Mouse (Mus musculus): ENCODE results near the gene Grb10.

Gene Grb10

DNA sequence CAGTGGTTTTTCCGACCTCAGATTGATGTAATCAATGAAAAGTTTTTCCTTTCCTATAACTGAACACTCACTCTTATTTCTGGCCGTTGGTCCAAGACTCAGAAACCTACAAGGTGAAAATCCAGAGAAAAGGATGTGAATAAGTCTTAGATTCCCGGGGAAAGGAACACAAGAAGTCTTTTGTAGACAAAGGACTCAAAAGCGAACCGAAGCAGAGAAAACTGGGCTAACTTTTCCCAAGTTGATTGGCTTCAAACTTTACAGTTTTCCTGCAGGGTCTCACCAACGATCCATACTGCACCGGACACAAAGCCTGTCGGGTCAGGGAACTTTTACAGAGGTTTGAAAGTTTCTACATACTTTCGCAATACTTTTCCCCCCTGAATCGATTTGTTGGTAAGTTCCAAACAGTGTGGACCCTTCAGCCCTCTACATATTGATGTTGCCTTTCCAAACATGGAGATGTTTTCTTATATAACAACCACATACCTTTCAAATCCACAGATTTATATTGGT is at the start of gene Grb10:
Gene Grb10, minus strand, starts transcription at position 214 of the 516 bp plus-strand sequence.
- in situ Hi-C loops (cut with MseI, MboI), result loop anchor here in 1 of 2 experiments (25.0 kb wide), 1 partner anchor 249 kb away; no protein-coding TSS in a partner anchor

DNA sequence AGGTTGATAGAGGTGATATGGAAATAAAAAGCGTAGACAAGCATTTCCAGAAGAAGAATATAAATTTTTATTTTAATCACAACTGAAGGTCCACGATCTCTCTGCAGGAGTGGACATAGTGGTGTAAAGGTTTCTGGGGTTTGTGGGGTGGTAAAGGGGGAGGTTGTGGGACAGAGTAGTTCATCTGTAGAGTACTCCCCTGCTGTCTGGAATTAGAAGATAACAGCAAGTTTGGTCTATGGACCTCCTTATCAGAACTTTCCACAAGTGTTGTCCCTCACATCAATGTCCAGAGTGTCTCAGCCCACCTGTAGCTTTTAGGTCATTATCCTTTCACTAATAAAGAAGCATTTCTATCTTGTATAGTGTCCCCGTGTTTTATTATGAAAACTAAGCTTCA is 43.2 kb upstream of the Grb10 start:
- in situ Hi-C loops (cut with MseI, MboI), result no loop called here

DNA sequence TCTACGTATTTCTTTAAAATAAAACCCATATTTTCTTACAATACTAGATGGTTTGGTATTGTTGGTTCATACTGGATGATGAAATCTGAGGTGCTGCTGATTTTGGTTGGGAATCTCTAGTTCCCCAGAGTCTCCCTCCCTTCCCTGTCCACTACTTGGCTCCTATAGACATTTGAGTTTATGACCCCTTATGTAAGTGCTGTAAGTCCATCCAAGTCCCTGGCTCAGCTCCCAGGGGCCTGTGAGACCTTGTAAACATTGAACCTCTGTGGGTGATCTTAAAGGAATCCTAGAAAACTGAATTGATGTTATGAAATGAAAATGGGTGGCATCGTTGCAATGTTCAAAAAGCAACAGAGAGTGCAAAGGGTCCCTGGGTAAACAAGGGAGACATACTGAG is 40.7 kb upstream of the Grb10 start:
- in situ Hi-C loops (cut with MseI, MboI), result no loop called here

DNA sequence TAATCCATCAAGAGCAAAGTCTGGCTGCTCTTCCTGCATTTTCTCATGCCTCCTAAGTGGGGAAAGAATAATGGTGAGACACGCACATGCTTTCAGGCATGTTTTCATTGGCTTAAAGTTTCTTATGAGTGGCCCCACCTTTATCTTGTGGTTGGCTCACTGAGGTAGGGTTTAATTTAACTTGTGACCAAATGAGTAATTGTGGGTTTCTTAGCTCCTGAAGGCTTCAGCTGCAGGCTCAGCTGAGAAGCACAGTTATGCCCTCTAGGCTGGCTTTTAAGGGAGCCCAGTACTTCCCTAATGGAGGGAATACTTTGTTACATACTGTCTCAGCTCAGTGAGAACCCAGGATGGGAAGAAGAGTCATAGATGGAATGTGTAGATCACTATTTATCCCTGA is 37.0 kb upstream of the Grb10 start:
- in situ Hi-C loops (cut with MseI, MboI), result no loop called here

DNA sequence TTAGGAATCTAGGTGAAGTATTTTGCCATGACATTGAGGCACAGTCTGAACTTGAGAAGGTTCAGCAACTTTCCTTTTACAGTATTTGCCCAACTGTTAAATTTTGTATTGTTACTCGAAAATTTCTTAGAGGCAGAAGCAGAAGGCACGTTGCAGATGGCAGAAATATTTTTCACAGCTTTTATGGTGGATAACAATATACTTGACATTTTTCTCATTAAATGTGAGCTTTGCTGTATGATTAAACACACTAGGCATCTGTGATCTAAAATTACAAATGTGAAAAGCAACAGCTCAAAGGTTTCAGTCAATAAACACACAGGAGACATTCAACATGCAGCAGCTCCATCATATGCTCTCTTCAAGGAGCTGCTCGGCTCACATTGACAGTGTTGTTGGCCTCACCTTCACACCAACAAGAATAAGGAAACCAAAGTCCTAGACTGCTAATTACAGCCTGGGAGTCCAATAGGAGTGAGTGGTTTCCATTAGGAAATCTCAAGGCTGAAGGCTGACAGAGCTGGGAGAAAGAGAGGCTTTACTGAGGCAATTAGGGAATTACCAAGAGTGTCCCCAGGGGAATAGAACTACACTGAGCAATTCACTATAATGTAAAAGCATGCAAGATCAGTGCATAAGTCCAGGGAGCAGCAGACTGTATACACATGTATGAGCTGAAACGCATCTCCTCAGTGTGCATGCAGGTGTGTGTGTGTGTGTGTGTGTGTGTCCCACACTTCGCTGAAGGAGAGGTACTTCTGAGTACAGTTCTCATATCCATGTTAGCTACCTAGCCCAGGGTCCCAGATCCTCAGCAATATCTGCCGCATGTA is 35.1 kb upstream of the Grb10 start:
- in situ Hi-C loops (cut with MseI, MboI), result no loop called here

DNA sequence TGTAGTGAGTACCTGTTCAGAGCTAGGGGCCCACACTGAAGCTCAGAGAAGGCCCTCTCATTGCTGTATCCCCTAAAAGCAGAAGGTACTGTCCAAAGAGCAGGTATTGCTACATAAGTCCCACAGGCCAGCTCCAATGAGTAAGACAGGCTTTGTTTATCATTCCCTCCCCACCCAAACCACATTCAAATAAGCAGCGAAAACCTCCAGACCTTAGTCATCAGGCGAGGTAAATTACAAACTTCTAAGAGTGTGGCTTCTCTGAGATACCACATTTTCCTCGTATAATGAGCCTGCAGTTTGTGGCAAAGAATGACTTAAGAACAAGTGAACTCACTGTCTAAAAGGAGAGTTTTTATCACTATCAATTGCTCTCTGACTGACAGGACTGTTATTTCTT is 33.8 kb upstream of the Grb10 start:
- in situ Hi-C loops (cut with MseI, MboI), result no loop called here

DNA sequence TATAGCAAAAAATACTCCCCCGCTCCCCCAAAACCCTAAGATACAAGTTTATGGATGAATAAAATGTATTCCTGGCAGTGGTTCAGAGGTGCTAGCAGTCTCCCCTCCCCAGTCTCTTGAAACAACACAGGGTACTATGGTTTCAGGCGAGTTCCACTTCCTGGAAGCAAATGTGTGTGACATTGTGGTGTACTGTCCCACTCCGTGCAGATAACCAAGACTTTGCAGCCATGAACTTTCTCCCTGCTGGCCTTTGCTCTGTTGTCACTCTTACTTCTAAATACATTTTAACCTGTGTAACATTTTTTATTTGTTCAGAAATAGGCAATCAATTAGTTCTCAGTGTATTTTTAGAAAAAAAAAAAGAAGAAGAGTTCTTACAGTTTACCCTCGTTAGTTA is 20.5 kb upstream of the Grb10 start:
- in situ Hi-C loops (cut with MseI, MboI), result no loop called here

DNA sequence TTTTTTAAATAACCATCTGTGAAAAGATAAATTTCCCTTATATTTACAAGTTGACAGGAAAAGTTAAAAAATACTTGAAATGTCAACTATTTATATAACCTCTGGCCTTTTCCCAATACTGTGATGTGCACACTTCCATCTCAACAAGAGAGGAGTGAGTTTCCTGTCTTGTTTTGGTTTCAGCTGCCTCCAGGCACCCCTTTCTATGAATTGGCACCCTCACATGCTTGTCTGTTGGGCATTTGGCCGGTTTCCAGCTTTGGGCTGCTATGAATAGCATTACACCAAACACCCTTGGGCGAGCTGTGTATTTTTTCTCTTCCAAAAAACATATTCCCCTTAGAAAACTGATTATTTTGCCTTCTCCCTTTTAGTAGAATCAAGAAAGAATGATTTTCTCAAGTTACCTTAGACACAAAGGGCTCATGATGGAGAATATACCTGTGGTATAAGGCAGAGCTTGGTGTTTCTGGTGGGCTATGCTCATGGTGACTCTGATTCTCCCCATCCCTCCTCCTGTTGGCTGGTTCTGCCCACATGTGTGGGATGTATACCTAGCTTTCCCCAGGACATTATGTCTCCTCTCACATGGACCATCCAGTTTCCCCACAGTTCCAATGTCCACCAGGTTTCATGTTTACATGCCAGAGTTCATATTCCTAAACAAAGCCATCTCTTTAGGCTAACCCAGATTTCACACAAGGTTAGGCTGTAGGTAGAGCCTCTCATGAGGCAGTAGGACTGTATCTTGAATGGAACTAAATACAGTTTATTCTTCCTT is 10.3 kb upstream of the Grb10 start:
- in situ Hi-C loops (cut with MseI, MboI), result loop anchor here in 1 of 2 experiments (25.0 kb wide), 1 partner anchor 239 kb away; no protein-coding TSS in a partner anchor

DNA sequence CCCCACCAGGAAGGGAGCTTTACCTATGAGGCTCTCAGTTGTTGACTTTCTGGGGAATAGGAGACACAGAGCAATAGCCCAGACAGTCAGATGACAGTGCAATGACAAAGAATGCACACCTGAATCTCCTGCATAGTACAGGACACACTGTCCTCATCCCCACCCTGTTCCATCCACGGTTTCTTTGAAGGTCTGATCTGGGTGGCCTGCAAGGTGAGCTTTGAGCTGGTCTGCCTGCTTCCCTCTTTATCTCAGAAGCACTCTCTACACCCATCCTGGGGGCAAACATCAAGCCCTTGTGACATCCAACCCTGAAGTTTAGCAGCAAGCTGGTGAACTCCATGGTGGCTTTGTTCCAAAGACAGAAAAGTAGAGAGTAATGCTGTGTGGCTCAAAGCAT is 9.7 kb upstream of the Grb10 start:
- in situ Hi-C loops (cut with MseI, MboI), result loop anchor here in 1 of 2 experiments (25.0 kb wide), 1 partner anchor 239 kb away; no protein-coding TSS in a partner anchor

DNA sequence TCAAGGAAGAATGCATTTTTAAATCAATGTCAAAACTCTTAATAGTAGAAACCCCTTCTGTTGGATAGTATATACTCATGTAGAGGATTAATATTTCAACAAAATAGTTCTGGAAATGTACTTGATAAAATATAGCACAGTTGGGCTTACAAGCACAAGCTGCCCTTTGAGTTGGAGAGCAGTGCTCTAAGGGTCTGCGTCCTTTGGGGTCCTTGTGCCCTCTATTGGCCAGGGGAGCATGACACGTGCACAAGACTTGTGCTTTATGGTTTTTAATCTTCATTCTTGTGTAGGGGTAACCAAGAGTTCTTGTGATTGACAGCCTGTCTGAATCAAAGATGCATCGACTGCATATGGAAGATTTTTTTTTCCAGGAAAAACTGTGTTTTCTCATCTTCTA is 5.8 kb upstream of the Grb10 start:
- in situ Hi-C loops (cut with MseI, MboI), result loop anchor here in 1 of 2 experiments (25.0 kb wide), 1 partner anchor 243 kb away; no protein-coding TSS in a partner anchor

DNA sequence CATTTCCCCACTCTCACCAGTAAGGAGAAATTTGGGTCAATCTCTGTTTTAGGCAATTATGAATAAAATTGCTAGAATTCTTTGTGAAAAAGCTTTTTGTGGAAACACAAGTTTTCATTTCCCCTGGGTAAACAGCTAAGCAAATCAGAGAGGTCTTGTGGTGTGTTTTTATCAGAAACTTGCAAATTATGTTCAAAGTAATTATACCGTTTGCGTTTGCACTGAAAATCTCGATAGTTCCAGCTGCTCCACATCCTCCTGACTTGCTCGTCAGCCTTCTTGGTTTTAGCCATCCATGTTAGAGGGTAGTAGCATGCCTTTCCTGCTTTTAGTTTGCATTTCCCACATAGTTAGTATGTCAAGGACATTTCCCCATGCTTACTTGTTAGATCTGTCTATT is 3.3 kb upstream of the Grb10 start:
- in situ Hi-C loops (cut with MseI, MboI), result loop anchor here in 1 of 2 experiments (25.0 kb wide), 1 partner anchor 246 kb away; no protein-coding TSS in a partner anchor

DNA sequence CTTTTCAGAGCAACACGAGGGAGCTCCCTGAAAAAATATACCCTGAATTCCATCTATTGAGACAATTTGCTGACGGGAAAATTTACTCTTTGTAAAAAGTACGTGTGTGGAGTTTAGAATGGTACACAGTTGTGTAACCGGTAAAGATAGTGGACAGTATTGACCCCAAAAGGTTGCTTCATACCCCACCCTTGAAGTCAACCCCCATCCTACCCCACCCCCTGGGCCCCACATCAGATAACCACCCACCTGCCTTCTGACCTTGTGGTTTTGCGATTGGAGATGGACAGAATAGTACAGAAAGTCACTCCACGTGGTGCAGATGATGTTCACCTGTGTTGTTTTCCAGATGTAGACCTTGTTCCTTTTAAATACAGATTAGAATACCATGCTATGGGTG is 2.9 kb upstream of the Grb10 start:
- in situ Hi-C loops (cut with MseI, MboI), result loop anchor here in 1 of 2 experiments (25.0 kb wide), 1 partner anchor 246 kb away; no protein-coding TSS in a partner anchor

DNA sequence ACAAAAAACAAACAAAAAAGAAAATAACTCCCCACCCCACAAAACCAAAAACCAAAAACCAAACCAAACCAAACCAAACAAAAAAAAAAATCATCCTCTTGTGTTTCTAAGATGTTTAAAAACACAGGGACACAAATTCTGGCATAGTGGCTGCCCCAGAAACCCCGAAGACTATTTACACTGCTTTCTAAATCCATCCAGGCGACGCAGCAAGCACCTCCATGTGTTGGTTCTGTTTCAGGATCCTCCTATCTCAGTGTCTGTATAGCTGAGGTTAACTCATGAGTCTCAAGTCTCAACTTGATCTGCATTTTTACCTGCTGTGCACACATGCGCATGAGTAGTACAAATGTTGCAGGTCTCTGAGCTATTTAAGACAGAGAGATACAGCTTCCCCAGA is 1.9 kb upstream of the Grb10 start:
- in situ Hi-C loops (cut with MseI, MboI), result loop anchor here in 1 of 2 experiments (25.0 kb wide), 1 partner anchor 247 kb away; no protein-coding TSS in a partner anchor

DNA sequence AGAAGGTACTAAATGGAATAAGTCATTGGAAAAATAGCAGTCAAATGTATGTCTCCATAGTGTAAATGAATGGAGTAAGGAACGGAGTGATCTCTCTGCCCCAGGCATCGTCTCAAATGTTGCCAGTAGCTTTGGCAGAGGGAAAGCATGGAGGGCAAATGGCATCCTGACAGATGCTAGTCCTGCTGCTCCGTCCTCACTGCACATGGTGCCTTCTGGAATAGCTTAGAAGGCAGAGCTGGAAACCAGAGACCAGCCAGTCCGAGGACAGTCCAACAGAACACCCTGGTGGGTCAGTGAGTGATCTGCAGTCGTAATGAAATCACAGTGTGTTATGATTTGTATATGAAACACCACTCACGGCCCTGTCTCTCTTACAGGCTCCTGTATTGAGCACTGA is 1.3 kb upstream of the Grb10 start:
- in situ Hi-C loops (cut with MseI, MboI), result loop anchor here in 1 of 2 experiments (25.0 kb wide), 1 partner anchor 248 kb away; no protein-coding TSS in a partner anchor

DNA sequence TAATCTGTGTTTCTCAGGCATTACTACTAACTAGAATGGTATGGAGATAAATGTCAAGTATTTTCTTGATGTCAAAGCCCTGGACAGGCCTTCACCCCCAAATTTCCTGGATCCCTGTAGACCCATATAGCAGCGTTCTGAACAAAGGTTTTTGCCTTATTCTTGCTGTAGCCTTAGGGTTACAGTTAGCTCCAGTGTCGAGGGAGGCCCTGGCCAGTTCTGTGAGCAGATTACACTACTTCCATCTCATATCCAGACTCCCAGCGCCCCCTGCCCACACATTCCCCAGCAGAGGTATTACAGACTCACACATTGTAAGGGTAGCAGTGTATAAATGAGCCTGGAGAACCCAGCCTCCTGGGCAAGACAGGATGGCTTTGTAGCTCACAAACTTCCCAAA is 615 bp upstream of the Grb10 start:
- in situ Hi-C loops (cut with MseI, MboI), result loop anchor here in 1 of 2 experiments (25.0 kb wide), 1 partner anchor 248 kb away; no protein-coding TSS in a partner anchor

DNA sequence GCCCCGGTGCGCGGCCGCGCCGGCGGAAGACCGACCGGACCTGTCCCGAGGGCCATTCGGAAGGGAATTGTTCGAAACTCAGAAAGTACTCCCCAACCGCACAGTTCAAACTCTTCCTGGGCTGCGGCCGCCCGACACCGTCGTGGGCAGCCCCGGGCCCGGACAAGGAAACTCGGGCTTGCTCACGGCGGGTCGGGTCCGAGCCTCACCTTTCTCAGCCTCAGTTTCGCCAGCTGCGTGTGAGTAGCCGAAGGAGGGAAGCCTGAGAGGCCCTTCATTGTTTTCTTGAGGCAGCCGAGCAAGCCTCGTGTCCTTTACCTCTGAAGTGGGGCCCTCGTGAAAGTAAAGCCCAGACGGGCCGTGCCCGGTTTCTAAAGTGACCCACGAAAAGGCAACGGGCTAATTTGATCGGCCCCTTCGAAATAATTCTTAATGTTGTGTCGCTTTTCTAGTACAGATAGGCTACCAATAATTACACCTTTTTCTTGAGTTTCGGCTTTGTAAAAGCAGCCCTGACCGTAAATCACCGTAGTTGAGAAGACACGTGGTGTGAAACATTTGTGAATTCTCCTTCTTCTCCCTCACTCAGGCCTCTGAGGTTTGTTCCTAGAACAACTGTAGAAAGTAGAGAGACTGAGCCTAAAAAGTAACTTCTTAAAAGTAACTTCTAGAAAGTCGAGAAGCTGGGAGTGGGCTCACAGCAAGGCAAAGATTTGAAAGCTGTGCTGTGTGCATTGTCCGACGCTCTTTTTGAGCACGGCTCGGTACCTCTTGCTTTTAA is 604 bp downstream of the Grb10 start:
- in situ Hi-C loops (cut with MseI, MboI), result loop anchor here in 1 of 2 experiments (25.0 kb wide), 1 partner anchor 249 kb away; no protein-coding TSS in a partner anchor

DNA sequence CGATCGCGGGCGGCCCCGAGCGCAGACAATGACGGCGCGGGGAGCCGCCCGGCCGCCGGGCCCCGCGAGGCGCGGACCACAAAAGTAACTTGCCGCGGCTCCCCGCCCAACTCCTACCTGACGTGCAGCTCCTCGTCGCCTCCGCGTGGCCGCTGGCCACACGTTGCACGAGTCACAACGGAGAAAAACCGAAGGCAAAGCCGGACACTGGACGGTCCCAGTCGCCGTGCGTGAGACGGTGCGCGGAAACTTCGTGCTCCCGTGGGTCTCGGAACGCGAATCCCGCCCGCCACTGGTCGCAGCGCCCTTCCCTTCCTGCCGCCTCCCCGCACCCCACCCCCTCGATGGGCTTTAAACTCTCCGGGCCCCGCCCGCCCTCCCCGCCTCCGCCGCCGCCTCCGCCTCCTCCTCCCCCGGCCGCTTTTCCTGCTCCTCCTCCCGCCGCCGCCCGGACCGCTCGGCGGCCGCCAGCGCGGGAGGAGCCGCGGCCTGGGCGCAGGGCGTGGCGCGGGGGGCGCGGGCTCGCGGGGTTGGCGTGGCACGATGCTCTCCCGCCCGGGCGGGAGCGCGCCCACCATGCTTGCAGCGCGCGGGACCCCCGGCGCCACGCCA is 1.3 kb downstream of the Grb10 start:
- in situ Hi-C loops (cut with MseI, MboI), result loop anchor here in 1 of 2 experiments (25.0 kb wide), 1 partner anchor 250 kb away; no protein-coding TSS in a partner anchor

DNA sequence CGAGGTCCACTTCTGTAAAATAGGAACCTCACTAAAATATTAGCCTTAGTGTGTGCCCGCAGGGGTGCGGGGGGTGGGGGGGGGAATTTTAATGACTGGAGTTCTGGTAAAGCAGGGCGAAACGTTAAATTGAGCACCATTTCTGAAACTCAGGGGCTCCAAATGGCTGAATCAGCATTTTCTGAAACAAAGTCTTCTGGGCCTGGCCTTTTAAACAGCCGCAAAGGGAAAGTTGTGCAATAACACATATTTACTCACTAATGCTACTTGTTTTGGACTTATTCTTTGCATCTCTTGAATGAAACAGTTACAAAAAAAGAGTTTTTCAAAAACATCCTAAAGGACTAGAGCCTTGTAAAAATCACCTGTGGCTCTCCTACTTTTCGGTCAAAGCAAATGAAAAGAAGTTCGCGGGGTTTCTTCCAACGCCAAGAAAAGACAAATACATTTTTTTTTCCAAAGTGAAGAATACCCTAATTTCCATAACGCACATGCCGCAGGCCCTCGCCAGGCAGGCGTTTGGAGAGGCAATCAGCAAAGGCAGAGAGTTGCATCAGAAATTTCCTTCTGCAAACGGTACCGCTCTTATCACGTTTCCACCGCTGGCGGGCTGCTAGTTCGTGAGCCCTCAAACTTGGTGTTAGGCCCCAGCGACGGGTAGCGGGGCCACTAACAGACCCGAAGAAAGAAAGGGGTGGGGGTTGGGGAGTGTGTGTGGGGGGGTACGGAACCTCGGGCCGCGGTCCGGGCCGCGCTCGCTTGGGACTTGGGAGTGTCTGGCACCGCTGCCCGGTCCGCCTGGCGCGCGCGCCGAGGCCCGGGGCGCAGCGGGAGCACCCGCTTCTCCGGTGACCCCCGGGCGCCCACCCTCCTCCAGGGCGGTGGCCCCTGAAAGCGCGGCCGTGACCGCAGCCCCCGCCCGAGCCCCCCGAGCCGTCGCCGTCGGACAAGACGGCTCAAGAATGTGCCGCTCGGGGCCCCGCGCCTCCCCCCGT is 2.3 kb downstream of the Grb10 start:
- in situ Hi-C loops (cut with MseI, MboI), result loop anchor here in 1 of 2 experiments (25.0 kb wide), 1 partner anchor 251 kb away; no protein-coding TSS in a partner anchor

DNA sequence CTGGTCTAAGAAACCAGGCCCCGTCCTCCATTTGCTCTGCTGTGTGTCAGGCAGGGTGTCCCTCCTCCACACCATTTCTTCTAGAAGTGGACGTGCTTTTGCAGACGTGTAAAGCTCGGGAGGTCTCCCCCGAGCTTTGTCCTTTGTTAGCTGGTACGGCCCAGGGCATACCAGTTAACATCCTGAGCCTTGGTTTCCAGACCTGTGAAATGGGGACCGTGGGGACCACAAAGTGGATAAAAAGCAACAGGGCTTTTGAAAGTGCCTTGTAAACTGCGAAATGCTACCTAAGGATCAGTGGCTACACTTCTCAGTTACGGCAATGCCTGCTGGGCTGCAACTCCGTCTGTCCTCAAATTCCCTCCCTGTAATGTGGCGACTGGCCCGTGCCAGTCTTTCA is 3.2 kb downstream of the Grb10 start:
- in situ Hi-C loops (cut with MseI, MboI), result loop anchor here in 1 of 2 experiments (25.0 kb wide), 1 partner anchor 252 kb away; no protein-coding TSS in a partner anchor
